Mouse (Mus musculus) brain, embryonic 14.5 days (tissue): ENCODE results near the gene Tgfbrap1. TPM values are rescaled to one million over a fixed set of nuclear protein-coding genes. Genes with fewer than 3 reads are reported as not detected.

Source experiments
- DNase-seq: peaks from one replicate; pipeline ENCODE4 v3.0.0-alpha.2; 2011; ENCODE audit warnings: low read depth
- CTCF ChIP-seq: fragments of 200-500 bp; IDR thresholded peaks from 2 replicates; pipeline ENCODE4 v1.5.1; 2012; ENCODE audit warnings: inconsistent platforms, mild to moderate bottlenecking, moderate library complexity, borderline replicate concordance; ENCODE audit not compliant: insufficient read depth, insufficient read length; ENCODE audit errors: extremely low read depth
- POLR2A ChIP-seq: fragments of 200-500 bp; IDR thresholded peaks from 2 replicates; pipeline ENCODE4 v1.6.1; 2012; ENCODE audit warnings: mild to moderate bottlenecking, inconsistent platforms, borderline replicate concordance; ENCODE audit not compliant: poor library complexity, insufficient read depth, insufficient read length, severe bottlenecking; ENCODE audit errors: extremely low read depth
- polyA plus RNA-seq: library from polyadenylated mRNA; depleted of rRNA; stranded (reverse); fragments of >200 nt; gene quantifications from 2 replicates; pipeline ENCODE4 v1.2.3, GENCODE M21; 2012

Gene Tgfbrap1
- polyA plus RNA-seq, 1 experiment = 36.0 TPM

DNA sequence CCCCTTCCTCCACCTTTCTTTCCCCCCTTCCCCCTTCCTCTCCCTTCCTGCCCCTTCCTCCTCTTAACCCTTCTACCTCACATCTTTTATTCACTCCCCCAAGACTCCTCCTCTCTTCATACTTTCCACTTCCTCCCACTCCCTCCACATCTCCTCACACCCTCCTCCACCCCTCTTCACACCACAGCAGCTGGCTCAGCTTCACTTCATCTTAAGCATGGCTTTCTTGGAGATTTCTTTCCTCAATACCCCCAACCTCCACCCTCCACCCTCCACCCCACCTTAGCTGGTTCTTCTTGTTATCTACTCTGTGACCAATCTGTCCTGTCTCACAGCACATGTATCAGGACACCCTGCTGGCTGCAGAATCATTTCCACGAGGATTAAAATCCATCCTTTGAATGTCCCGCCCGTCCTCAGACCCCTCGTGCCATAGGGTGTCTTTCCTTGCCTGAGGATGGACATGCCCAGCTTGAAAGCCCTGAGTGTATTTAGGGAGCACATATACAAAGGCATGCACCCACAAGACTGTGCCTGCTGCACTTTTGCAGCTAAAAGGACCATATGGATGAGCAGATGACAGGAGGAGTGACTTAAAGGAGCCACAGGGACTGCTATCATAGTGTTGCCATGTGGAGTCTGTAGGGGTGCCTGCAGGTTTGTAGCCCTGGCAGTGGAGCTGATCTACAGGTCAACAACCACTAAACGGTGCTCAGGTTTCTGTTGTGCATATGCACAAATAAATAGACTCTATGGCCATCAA lies 32.0 kb upstream of the Tgfbrap1 start:
- no peak for TF ChIP-seq CTCF
- TF ChIP-seq POLR2A = no peak
- peak; percentile 31 for DNase-seq

GRCm38 (mm10) chr1:43127820-43128610 lies 29.6 kb upstream of the Tgfbrap1 start:
- no peak for TF ChIP-seq POLR2A
- TF ChIP-seq CTCF = no peak
- no peak for DNase-seq

- DNase-seq = no peak
- no peak for TF ChIP-seq CTCF
- no peak for TF ChIP-seq POLR2A
These were observed 28.8 kb upstream of the Tgfbrap1 start for GRCm38 (mm10) chr1:43127196-43127595.

GRCm38 (mm10) chr1:43124726-43125125 lies 26.3 kb upstream of the Tgfbrap1 start:
- no peak for DNase-seq
- no peak for TF ChIP-seq CTCF
- no peak for TF ChIP-seq POLR2A

GRCm38 (mm10) chr1:43122616-43123015 lies 24.2 kb upstream of the Tgfbrap1 start:
- TF ChIP-seq POLR2A = no peak
- TF ChIP-seq CTCF = no peak

DNA sequence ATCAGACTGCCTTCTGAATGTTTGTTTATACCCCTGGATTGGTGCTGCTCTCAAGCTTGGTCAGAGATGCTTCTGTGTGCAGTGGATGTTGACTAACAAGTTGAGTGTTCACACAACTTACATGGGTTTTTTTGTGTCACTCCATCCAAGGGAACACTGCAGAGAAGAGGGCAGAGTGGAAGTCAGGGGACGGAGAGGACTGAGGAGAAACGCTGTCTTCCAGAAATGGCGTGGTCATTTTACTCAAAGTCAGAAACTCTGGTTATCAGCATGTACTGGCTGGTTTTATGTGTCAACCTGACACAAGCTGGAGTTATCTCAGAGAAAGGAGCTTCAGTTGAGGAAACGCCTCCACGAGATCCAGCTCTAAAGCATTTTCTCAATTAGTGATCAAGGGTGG lies 22.5 kb upstream of the Tgfbrap1 start:
- TF ChIP-seq POLR2A (no peak), CTCF (no peak)
- DNase-seq = no peak

More at GRCm38 (mm10) chr1:43122616-43123015, 24.2 kb upstream of the Tgfbrap1 start:
- no peak for DNase-seq

DNA sequence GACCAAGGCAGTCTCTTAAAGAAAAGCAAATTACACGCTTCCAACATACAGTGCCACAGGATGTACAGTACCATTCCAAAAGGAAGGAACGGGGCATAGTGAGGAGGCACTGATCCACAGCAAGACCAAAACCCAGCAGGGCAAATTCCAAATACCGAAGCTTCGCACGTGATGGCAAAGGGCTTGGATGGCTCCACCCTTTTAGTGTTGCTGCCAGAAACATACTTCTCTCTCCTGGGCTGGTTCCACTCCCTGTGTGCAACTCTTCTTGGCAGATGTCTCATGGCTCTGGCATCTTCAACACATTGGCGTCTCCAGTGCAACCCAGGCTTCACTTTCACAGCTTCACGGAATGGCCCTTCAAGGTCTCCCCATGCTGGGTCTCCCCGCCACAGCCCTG lies 19.0 kb upstream of the Tgfbrap1 start:
- TF ChIP-seq POLR2A (no peak), CTCF (no peak)
- no peak for DNase-seq

GRCm38 (mm10) chr1:43112882-43113281 lies 14.4 kb upstream of the Tgfbrap1 start:
- DNase-seq = peak; percentile 89
- no peak for TF ChIP-seq POLR2A
- peak; percentile 70; the same call in 1 of the 2 replicates for TF ChIP-seq CTCF

DNA sequence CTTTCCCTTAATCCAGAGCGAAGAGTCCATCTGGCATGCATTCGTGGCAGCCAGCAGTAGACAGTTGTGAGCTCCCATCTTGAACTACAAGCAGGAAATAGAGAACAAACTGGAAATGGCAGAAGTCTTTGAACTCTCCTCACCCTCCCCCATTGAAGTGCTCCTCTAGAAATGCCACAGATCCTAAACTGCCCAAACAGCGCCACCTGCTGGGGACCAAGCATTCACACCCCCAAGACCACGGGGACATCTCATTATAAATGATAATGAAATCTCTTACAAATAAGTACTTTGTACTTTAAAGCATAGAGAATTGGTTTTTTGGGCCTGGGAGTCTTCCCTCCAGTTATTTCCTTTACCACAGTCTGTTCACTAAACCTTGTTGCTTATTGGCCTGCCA lies 12.1 kb upstream of the Tgfbrap1 start:
- TF ChIP-seq POLR2A (no peak), CTCF (peak; percentile 69; the same call in 1 of the 2 replicates)
- DNase-seq = peak; percentile 43

GRCm38 (mm10) chr1:43108729-43109128 lies 10.3 kb upstream of the Tgfbrap1 start:
- no peak for DNase-seq
- TF ChIP-seq CTCF = no peak
- TF ChIP-seq POLR2A = no peak

GRCm38 (mm10) chr1:43094206-43094605 lies 4.2 kb downstream of the Tgfbrap1 start:
- DNase-seq = no peak
- TF ChIP-seq POLR2A = no peak

DNA sequence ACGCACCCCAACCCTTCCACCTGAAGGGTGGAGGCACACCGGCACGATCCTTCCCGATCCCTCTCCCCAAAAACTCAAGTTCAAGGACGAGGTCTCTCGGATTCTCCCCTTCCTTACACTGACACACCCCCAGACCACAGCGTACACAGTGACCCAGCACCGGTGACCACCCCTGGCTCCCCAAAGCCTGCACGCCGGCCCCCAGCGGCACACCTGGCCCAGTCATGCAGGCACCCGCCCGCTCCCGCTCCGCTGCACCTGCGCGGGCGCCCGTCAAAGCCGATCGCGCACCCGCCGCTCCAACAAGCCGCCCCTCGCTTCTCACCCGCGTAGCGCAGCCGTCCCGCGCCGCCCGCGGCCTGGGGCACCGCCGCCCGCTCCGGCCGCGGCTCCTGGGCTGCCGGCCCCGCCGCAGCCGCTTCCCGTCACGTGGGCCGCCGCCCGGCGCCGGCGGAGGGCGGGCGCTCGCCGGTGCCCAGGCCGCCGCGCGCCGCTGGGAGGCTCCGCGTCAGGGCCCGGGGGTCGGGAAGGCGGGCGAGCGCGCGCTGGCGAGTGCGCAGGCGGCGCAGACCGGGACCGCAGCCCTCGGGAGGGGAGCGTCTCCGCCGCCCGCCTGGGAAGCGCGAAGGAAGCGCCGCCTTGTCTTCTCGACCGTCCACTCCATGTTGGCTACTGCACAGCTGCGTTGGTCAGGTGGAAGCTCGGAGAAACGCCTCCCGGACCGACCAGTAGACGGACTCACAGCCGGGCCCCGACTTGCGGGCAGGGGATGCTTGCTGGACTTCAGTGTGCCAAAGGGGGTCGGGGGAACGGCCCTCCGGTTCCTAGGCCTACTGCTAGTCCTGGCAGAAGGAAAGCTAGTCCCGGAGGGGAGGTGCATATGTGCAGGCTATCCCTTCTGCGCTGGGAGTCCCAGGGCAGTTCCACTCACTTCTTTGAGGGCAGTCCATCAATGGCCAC lies 6.1 kb downstream of the Tgfbrap1 start:
- DNase-seq = peak; percentile 74
- TF ChIP-seq POLR2A (peak; percentile 84), CTCF (no peak)
